Mouse (Mus musculus): Measurements from ENCODE around the gene Vwa3a. TPM values are rescaled to one million over a fixed set of nuclear protein-coding genes. Genes with fewer than 3 reads are reported as not detected.

The Vwa3a gene
- total RNA-seq, 2 experiments from 2014 or later: not detected

- peak; percentile 64 for ATAC-seq (replicated peaks; ENCODE audit: poor library complexity, severe bottlenecking)
Observed at GRCm38 (mm10) chr7:120834863-120835372, 95.8 kb downstream of the Vwa3a start.

GRCm38 (mm10) chr7:120835449-120836359, 96.6 kb downstream of the Vwa3a start:
- ATAC-seq (replicated peaks; ENCODE audit: poor library complexity, severe bottlenecking): peak; percentile 63

- ATAC-seq (replicated peaks; ENCODE audit: poor library complexity, severe bottlenecking): no peak
Observed at GRCm38 (mm10) chr7:120836361-120836760, 97.2 kb downstream of the Vwa3a start.

GRCm38 (mm10) chr7:120838436-120839160, 99.5 kb downstream of the Vwa3a start:
- no peak for ATAC-seq (replicated peaks; ENCODE audit: poor library complexity, severe bottlenecking)

- ATAC-seq (replicated peaks; ENCODE audit: poor library complexity, severe bottlenecking): no peak
Observed at GRCm38 (mm10) chr7:120839786-120840185, 100.7 kb downstream of the Vwa3a start.

GRCm38 (mm10) chr7:120842345-120843036, 103.4 kb downstream of the Vwa3a start, which contains the start of gene Eef2k:
TSS of gene Eef2k (plus strand) at chr7:120842831.
- ATAC-seq (replicated peaks; ENCODE audit: poor library complexity, severe bottlenecking): peak; percentile 83

- peak; percentile 61 for ATAC-seq (replicated peaks; ENCODE audit: poor library complexity, severe bottlenecking)
Observed at GRCm38 (mm10) chr7:120843037-120843621, 104.0 kb downstream of the Vwa3a start.

- ATAC-seq (replicated peaks; ENCODE audit: poor library complexity, severe bottlenecking): no peak
Observed at GRCm38 (mm10) chr7:120843852-120844435, 104.8 kb downstream of the Vwa3a start.

- no peak for ATAC-seq (replicated peaks; ENCODE audit: poor library complexity, severe bottlenecking)
Observed at GRCm38 (mm10) chr7:120844689-120845088, 105.6 kb downstream of the Vwa3a start.

GRCm38 (mm10) chr7:120848831-120849512, 109.9 kb downstream of the Vwa3a start:
- no peak for ATAC-seq (replicated peaks; ENCODE audit: poor library complexity, severe bottlenecking)

- ATAC-seq (replicated peaks; ENCODE audit: poor library complexity, severe bottlenecking): peak; percentile 20
Observed at GRCm38 (mm10) chr7:120850165-120850564, 111.0 kb downstream of the Vwa3a start.

Other genes with a start within 250 kb of the Vwa3a start
- 156 and 193 TPM in 2 replicates for gene Uqcrc2, start 104.1 kb upstream of the Vwa3a start, total RNA-seq (2014; fragmentation: Nextera tagmentation)
- gene Uqcrc2, start 104.1 kb upstream of the Vwa3a start, total RNA-seq (2017): 141 and 174 TPM in 2 replicates
- gene Pdzd9, start 69.0 kb upstream of the Vwa3a start, total RNA-seq (2014; fragmentation: Nextera tagmentation): not detected in 2 replicates
- gene Pdzd9, start 69.0 kb upstream of the Vwa3a start, total RNA-seq (2017): not detected in 2 replicates
- gene Mosmo, start 61.7 kb upstream of the Vwa3a start, total RNA-seq (2014; fragmentation: Nextera tagmentation): 16.8 and 48.8 TPM in 2 replicates
- 12.7 and 15.7 TPM in 2 replicates for gene Mosmo, start 61.7 kb upstream of the Vwa3a start, total RNA-seq (2017)
- not detected in 2 replicates for gene Gm5737, start 73.0 kb downstream of the Vwa3a start, total RNA-seq (2014; fragmentation: Nextera tagmentation)
- not detected in 2 replicates for gene Gm5737, start 73.0 kb downstream of the Vwa3a start, total RNA-seq (2017)
- 49.3 and 60.6 TPM in 2 replicates for gene Eef2k, start 103.5 kb downstream of the Vwa3a start, total RNA-seq (2014; fragmentation: Nextera tagmentation)
- gene Eef2k, start 103.5 kb downstream of the Vwa3a start, total RNA-seq (2017): 65.4 and 80.5 TPM in 2 replicates
- gene Polr3e, start 178.4 kb downstream of the Vwa3a start, total RNA-seq (2014; fragmentation: Nextera tagmentation): 24.5 and 25.8 TPM in 2 replicates
- 33.5 and 37.1 TPM in 2 replicates for gene Polr3e, start 178.4 kb downstream of the Vwa3a start, total RNA-seq (2017)
- gene Cdr2, start 243.0 kb downstream of the Vwa3a start, total RNA-seq (2014; fragmentation: Nextera tagmentation): 1.6 and 2.9 TPM in 2 replicates
- 1.7 and 2.8 TPM in 2 replicates for gene Cdr2, start 243.0 kb downstream of the Vwa3a start, total RNA-seq (2017)
- gene Mfsd13b, start 243.2 kb downstream of the Vwa3a start, total RNA-seq (2014; fragmentation: Nextera tagmentation): not detected in 2 replicates
- not detected in 2 replicates for gene Mfsd13b, start 243.2 kb downstream of the Vwa3a start, total RNA-seq (2017)